Mouse (Mus musculus) ES-Bruce4 (cell line): ENCODE data around the gene Mug1.

Experiments used
- CTCF ChIP-seq: IDR thresholded peaks from one replicate; pipeline ENCODE4 v1.8.1; 2011; ENCODE audit warnings: low read depth, low read length
- EP300 ChIP-seq: IDR thresholded peaks from 2 replicates; pipeline ENCODE4 v1.6.1; 2011; ENCODE audit warnings: low read depth, low read length; ENCODE audit not compliant: insufficient read depth
- POLR2A ChIP-seq: IDR thresholded peaks from one replicate; pipeline ENCODE4 v1.8.1; 2011; ENCODE audit warnings: low read length; ENCODE audit not compliant: insufficient read depth

DNA sequence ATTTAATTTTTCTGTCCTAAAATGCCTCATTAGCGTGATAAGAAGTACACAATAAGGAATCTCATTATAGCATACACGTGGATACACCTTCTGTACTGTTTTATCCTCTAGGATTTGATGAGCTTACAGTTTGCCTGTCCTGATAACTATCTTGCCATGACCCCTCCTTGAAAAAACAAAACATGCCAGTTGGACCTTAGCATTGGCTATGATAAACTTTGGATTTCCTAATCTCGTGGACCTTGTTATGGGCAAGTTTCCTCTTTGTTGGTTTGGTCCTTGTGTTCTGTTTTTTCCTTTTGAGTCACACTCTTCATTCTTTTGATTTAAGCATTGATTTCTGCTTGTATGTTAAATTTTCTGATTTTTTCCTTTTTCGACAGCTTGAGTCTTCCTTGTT, 10.3 kb upstream of the Mug1 start:
- no peak for TF ChIP-seq CTCF
- TF ChIP-seq POLR2A: no peak
- TF ChIP-seq EP300: no peak
